Mouse (Mus musculus): ENCODE measurements at regions not wholly inside any gene's neighbourhood (a gene's known extent, or its start where the extent isn't known, plus 50 kb on each side); places are given as distances from the start of the nearest gene placed in this dataset.

DNA sequence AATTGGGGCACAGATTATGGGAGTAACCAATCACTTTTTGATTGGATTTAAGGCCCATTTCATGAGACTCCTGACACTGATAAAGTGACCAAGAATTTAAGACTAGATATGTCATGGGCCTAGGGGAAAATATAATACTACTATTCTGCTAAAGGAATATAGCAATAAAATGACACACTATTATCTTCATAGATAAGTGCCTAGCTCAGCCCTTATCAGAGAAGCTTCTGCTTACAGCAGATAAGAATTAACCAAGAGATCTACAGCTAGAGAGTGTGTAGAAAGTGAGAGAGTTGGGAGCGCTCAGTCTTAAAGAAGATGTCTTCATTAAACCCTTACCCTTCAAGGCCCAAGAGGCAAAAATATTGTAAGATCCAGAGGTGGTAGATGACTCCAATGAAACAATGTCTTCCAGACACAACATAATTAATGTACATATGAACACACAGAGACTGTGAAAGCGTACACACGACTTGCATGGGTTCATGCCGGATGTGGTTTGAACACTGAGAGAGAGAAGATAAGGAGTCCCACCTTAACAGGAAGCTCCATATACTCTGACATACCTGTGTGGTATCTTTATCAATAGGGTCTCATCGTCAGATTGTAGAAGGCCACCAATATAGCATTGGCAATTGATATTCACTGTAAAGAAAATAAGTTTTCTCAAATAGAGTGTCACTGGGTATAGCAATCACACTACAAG lies 252.1 kb downstream of the Gsdmc2 start:
- no peak for DNase-seq
- intact Hi-C loops (cut with DNase I), result no loop called here

DNA sequence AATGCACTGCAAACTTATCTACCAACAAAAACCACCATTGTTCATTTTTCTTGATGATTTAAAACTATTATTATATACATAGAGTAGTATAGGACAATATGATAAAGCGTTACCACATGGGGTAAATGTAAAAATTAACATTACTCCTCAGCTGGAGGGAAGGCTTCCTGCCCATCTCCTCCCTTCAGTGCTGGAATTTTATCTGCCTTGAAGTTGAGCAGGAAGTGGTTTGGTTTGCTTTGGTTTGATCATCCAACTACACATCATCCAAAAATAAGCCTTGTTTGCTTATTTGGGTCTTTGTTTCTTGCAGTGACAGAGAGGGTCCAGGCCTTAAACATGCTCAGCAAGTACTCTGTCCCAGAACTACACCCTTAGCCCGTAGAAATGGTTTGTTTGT lies 285.7 kb downstream of the Gsdmc2 start:
- no peak for DNase-seq
- intact Hi-C loops (cut with DNase I), result no loop called here

DNA sequence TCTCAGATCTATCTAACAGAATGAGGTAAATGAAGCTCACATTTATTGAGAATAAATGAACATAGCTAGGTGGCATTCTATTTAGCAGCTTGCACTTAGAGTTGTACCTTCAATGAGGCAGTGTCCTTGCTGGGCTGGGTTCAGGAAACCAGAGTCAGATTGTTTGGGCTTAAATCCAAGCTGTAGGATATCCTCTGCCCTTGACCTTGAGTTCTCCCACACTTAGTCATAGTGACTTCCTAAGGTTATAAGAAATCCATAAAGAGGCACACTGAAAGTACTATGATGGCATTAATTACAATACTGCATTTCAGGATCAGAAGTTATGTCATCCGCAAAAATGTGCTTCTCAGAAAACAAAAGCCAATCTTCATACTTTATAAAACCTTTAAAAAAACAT lies 286.3 kb downstream of the Gsdmc2 start:
- intact Hi-C loops (cut with DNase I), result no loop called here
- no peak for DNase-seq

DNA sequence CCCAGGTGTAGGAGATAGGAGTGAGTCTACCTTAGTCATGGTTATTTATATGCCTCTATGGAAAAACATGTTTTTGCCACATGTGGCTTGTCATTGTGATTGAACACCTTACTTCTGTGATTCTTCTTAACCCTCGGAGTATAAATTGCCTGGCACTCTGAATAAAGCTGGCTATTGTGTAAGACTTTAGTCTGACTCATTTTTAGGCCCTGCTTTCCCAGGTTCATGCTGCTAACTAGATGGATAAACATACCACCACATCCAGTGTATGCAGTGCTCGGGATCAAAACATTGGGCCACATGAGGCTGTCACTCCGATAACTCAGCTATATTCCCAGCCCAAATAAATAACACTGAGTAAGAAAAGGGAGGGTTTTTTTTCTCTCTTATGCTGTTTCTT lies 287.2 kb downstream of the Gsdmc2 start:
- intact Hi-C loops (cut with DNase I), result no loop called here
- no peak for DNase-seq

DNA sequence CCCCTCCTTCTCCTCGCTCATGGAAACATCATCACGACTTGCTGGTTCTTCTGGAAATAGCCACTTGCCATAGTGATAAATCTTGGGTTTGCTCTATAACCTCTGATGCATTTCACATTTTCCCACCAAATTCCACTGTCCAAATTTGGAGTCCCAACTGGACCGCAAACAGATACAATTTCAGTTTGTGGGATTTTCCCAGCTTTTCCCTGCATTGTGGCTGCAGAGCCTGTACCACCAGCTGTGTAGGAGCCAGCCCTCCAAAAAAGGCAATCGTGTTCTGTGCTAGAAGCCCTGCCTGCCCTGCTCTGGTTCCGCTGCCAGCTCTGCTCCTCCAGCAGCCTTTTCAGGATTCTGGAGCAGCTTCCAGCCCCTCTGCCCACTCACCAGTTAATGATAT lies 291.4 kb downstream of the Gsdmc2 start:
- intact Hi-C loops (cut with DNase I), result no loop called here
- no peak for DNase-seq

DNA sequence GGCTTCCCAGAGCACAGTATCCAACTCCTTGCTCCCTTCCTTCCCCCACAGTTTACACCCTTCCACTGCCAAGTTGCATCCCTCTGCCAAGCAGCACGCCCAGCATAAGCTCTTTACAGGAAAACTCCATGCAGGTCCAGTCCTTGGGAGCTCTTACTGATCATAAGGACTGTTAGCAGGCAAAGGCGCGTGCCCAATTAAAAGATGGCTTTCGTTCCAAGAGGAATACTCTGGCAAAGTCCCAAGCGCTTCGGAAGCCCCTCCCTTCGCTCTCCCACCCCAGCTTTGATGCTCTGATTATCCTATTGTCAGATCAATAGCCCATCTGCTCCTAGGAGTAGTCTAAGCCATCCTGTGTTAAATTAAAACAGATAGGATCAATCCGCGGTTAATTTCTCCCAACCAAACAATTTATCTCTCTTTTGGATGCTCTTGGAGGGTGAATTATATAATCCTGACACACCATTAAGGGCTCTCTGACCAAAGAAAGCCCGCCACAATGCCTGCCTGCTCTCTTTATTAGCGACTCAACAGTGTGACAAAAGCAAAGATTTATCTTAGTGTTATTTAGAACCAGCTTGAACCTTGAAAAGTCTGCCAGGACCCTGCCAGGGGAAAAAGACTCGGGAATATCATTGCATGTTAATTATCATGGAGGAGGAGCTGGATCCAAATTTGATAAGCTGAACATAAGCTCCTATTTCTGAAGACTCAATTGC lies 312.5 kb downstream of the Gsdmc2 start:
- intact Hi-C loops (cut with DNase I), result no loop called here
- peak in 1 of 2 experiments; percentile 6 for DNase-seq

DNA sequence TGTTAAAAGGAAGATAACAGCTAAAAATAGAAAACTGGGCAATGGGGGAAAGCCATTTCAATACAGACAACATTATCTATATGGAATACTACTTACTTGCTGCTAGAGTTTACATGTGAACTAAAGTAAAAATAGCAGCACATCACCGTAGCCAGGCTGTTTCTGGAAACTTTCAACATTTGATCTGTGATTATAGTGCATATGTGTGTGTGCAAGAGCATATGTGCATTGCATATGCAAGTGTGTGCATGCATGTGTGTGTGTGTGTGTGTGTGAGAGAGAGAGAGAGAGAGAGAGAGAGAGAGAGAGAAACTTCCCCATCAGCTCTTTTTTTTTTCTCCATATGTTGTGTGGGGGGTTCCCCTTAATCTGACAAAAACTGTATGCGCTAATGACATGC lies 317.7 kb downstream of the Gsdmc2 start:
- intact Hi-C loops (cut with DNase I), result no loop called here
- no peak for DNase-seq

DNA sequence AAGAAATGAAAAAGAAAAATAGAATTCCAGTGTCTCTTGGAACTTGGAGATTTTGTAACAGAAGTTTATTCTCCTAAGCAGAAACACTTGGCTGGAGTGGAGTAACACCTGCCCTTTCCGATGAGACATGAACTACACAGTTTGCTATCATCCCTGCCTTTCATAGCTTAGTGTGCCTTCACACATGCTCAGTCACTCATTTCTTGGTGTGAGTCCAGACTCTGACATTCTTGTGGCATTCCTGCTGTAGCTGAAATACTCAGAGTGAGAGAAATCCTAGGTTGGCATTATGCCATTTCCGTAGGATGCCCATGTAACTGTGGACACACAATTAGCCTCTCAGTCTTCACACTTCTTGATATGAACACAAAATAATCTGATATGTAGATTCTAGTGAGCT lies 318.2 kb downstream of the Gsdmc2 start:
- intact Hi-C loops (cut with DNase I), result no loop called here
- no peak for DNase-seq

DNA sequence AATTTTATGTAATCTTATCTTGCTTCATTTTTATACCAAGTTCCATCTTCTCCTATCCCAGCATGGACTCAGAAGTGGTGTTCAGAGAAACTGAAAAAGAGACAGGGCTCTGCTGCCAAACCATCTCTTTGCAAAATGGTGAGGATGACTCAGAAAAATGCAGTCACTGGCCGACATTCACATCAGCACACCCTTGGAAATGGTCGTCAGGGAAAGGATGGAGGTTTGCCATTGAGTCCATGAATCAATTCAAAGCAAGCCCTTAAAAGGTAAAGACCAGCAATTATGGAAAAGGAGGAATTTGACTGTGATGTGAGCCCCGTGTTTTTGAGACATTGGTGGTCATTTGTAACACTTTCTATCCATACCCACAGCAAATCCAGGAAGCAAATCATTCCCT lies 327.7 kb downstream of the Gsdmc2 start:
- DNase-seq, result no peak
- intact Hi-C loops (cut with DNase I), result no loop called here

DNA sequence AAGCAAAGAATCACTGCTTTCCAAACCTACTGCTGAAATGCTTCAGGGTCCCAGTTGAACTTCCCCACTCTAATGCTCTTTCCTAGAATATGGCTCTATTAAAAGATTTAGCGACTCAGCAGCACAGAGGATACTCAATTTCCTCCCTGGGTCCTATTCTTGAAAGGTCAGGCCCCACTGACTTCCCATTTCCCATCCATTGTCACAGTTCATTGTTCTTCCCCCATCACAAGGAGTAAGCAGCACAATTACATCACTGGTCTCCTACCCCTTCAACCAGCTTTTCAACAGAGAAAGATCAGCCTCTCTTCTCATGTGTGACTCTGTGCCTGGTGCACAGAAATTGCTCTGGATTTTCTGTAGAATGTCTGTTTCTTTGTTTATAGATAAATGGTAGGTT lies 344.5 kb downstream of the Gsdmc2 start:
- intact Hi-C loops (cut with DNase I), result no loop called here
- no peak for DNase-seq

DNA sequence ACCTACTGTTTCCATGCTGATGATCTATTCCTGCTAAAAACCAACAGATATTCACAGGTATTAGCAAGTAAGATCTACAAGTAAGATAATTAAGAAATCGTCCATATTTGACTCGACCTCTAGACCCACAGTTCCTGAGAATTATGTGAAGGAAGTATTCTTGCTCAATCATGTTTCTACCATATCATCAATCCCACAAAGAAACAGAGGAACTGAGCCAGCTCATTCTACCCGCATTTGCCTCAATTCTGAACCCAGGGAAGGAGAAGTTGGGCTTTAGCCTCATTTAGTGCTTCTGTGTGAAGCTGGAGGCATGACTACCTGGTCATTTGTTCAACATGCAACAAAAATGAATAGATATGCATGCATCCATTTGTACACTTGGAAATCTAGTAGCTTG lies 346.5 kb downstream of the Gsdmc2 start:
- intact Hi-C loops (cut with DNase I), result no loop called here
- no peak for DNase-seq

DNA sequence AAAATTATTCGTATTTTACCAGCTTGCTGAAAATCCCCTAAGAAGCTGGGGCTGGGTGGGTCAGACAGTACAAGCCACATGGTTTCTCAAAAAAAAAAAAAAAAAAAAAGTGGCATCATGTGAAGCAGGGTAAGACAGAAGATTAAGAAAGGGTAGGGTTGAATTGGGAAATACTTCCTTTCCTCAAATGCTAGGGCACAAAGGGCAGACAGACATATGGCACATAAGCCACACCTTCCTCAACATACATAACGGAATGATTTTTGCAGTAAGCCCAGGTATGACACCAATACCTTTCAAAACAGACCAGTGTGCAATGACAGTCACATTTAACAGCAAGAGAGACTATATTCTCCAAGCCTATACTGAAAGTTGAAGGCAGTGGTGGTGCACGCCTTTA lies 347.8 kb downstream of the Gsdmc2 start:
- no peak for DNase-seq
- intact Hi-C loops (cut with DNase I), result no loop called here

DNA sequence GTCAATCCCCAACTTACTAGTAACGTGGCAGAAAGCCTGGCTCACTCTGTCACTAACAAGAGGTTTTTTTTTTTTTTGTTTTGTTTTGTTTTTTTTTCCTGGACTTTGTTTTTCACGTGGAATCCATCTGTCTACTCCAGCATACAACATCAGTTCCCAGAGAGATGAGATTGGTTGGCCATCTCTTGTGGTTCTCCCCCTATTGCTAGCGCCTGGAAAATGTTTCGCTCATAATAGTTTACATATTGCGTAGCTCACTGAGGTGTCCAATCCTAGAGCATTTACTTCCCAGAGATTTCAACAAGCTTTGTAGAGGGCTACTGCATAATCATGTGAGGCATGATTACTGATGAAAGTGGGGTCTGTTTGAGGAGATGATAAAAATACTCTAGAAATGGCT lies 360.1 kb downstream of the Gsdmc2 start:
- no peak for DNase-seq

DNA sequence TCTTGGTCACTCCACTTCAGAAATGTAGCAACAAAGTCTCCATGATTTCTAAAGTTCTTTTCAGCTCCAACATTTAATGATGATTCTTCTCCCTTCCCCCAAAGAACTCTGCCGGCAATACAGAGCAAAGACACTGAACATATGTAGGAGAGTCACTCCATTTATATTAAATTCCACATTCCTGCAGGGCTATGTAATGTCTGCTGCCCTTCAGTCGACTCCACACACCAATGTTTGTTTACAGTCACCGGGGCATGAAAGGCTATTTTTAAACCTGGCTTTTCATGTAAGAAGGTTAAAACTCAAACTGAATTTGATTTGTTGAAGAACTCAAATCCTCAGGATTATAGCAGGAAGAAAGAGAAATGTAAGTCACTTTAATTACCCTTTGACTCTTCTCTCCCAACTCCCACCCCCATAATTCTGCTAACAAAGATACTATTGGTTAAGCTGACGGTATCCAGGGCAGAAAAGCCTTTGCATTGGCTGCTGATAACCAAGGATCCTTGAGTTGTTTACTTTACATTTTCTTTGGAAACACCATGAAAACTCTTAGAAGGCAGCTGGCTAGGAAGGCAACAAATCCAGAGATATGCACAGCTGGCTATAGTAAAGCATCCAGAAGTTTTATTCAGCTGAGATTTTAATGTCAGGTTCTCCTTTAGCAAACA lies 360.6 kb downstream of the Gsdmc2 start:
- no peak for DNase-seq
- intact Hi-C loops (cut with DNase I), result no loop called here

More for the DNA sequence above, 360.1 kb downstream of the Gsdmc2 start:
- intact Hi-C loops (cut with DNase I), result no loop called here

DNA sequence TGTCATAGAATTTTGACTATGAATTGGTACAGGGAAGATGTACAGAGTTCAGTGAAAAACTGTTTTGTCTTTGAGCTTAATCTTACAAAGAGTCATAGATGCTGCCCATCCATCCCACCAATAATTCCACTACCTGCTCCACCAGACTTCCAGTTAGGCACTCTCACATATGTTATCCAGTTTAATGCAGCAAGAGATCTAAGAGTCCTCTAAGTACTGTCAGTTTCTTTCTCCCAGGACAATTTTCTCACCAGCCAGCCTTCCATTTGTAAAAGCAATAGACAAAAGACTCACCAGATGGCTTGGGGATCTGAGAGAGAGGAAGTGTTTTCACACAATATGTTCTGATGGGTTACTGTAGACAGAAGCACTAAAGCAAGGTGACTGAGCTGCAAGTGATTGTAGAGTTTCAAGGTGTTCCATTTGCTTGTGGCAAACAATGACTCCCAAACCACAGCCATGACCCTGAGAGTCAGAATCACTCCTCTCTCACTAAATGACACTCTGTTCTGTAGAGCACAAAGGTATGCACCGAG lies 365.6 kb downstream of the Gsdmc2 start:
- no peak for DNase-seq
- intact Hi-C loops (cut with DNase I), result no loop called here

DNA sequence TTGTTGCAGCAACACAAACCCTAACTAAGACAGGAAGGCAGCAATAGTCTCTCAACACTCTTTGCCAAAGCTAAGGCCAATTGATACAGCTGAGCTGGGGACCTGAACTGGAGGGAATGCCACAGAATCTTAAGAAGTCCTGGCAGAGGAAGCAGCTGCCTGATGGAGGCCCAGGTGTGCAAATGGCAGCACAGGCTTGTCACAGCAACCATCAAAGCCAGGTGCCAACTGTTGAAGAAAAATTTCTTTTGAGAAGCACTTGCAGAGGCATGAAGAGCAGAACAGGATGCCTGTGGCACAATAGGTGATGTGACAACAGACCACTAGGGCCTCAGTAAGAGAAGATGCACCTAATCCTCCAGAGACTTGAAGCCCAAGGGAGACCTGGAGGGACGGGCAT lies 378.1 kb downstream of the Gsdmc2 start:
- DNase-seq, result no peak
- intact Hi-C loops (cut with DNase I), result no loop called here

DNA sequence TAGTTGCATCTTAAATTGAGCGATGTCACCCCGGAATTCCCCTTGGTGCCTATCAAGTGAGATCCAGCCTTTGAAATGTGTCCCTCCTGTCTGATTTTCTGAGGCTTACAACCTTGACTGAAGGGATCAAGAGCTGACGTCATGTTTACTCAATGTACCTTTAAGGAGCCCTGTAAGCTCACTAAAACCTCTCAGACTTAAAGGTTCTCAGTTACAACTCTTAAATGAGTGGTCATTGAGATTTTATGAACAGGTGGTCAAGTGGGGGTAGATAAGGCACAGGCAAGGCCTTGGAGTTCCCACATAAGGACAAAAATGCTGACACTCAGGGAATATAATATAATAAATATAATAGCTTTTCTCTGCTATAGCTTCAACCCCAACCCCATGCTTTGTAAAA lies 392.4 kb downstream of the Gsdmc2 start:
- intact Hi-C loops (cut with DNase I), result no loop called here
- DNase-seq, result no peak

DNA sequence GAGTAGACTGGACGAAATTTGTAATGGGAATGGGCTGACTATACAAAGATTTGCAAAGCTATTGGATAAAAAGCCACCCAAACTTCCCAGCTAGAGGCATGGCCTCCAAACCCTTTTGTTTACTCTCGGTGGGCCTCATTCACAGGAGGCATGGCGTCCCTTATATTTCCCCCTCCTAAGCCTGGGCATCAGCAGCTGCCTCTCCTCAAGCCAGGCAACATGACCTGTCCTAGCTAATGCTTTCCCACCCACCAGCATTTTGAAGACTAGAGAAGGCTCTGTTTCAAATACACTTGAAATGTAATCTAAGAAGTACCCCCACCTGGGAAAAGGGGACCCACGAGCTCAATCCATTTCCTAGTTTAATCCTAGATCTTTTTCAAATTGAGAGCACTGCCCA lies 398.7 kb downstream of the Gsdmc2 start:
- intact Hi-C loops (cut with DNase I), result no loop called here
- DNase-seq, result no peak

DNA sequence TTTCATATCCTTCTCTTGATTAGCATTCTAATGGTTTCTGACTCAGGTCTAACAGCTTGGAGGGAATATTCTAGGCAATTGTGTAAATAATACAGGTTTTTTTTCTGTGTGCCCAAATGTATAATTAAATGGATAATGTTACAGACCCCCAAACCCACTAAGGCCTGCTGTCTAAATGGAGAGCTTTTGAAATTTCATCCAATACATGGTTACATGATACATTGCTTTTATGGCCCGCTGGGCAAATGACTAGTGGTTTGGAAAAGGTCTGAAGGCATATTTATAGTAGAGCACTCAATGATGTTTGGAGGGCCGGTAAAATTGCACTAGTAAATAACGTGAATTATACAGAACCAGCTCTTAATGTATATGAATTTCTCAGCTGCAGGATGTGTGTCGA lies 400.0 kb downstream of the Gsdmc2 start:
- intact Hi-C loops (cut with DNase I), result no loop called here
- no peak for DNase-seq

DNA sequence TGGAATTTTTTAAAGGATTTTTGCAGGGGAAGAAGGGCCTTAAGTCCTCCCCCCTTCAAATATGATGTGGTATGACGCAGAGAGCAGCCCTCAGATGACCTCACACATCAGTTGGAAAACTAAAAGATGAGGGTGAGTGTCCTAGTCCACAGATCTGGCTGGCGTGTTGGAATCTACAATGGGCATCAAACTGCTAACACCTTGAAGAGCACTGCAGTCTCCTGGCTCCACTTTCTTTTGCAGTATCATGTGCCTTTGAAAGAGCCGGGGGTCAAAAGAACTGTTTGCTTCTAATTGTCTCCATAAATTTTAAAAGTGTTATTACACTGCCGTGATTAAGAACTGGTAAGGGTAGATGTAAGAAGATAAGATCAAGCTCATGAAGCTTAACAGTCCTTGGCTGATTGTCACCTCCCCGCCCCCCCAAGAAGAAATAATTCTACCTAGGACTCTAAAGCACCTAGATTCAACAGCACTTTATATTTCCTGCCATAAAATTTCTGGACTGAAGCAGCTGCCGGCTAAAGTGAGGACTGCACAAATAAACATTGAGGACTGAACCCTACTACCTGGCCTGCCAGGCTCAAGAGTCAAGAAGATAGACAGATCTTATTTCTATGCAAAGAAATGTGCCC lies 402.7 kb downstream of the Gsdmc2 start:
- intact Hi-C loops (cut with DNase I), result no loop called here
- no peak for DNase-seq

DNA sequence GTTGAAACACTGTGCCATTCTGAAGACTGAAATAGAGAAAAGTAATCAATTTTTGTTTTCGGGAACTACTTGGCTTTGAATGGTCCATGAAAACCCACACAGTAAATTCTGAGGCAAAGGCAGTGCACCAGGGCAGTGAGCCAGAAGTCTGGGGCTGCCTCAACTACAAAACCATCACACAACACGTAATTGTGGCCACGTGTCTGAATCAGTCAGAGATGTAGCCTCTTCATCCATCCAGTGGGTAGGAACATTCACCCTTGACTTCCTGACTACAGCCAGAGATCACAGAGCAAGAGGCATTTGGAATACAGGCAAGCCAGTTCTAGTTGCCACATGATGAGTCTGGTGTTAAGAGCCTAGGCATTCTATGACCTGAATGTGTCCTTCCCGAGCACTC lies 432.3 kb downstream of the Gsdmc2 start:
- intact Hi-C loops (cut with DNase I), result no loop called here

More for the DNA sequence above, 432.3 kb downstream of the Gsdmc2 start:
- no peak for DNase-seq
